Mouse (Mus musculus) left cerebral cortex, postnatal 14 days (tissue): ENCODE results near the gene Myo18b. TPM values are rescaled to one million over a fixed set of nuclear protein-coding genes. Genes with fewer than 3 reads are reported as not detected.

Source experiments
- DNase-seq, 2 experiments: peaks; one replicate each; pipeline ENCODE4 v3.0.0; 2021 to 2022; ENCODE audit warnings: low spot score in 2 of 2, mixed read lengths in 1 of 2
- intact Hi-C: fragments of 180-260 bp; cut with DNase I; formaldehyde crosslinking; loops from one replicate; pipeline ENCODE4 v1.15.1; 2025
- long read RNA-seq, 2 experiments: library from polyadenylated mRNA; stranded (forward); transcript quantifications; one replicate each; pipeline ENCODE4 v2.0.0; 2021
- total RNA-seq, 2 experiments: library from RNA; stranded (reverse); gene quantifications; 2 replicates each; pipeline ENCODE4 v1.2.3; 2021

Gene Myo18b
- 1 to 10 TPM; 2.8 to 3.0 TPM for total RNA-seq
- long read RNA-seq, experiment 1, partial matches to known transcripts: 3 of 4 reads
- long read RNA-seq, experiment 1, other reads (novel, unspliced or antisense): 1 of 4 reads
- long read RNA-seq, experiment 2, partial matches to known transcripts: 1 of 1 reads
- long read RNA-seq, experiment 2, other reads (novel, unspliced or antisense): 0 of 1 reads

DNA sequence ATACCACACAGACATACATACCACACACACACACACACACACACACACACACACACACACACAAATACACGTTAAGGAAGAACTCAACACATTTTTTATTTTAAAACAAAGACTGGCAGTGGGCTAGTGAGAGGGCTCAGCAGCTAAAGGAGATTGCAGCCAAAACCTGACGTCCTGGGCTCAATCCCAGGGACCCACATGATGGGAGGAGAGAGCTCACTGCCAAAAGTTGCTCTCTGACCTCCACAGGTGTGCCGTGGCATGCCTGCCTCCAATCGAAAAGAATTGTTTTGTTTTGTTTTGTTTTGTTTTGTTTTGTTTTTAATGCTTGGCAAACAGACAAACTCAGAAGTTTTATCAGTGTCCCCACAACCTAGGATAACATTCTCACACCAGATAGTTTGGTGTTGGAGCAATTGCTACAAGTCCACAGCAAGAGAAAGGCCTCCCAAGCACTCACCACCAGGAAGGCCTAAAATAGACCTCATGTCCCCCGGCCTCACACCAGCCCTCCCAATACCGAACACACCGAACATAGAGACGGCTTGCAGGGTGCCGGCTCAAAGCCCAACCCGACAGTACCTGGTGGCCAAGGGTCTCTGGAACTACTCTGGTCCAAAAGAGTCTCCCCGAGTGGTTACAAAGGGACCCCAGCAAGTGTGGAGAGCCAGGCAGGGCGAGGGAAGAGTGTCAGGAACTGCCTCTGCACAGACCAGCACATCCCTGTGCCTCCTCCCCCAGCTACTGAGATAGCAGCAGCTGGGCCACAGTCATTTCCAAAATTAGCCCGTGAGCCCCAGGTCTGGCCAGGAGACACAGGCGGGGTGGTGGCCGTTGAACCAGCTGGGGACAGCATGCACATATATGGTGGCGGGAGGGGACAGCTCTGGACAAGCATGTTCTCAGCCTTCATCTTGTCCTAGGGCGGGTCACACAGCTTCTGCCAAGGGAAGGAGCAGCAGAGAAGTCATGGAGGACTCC, at the start of gene Myo18b:
Myo18b (minus strand) TSS at position 689 of the 981 bp plus-strand sequence.
- no peak for DNase-seq
- intact Hi-C loops: no loop called here

DNA sequence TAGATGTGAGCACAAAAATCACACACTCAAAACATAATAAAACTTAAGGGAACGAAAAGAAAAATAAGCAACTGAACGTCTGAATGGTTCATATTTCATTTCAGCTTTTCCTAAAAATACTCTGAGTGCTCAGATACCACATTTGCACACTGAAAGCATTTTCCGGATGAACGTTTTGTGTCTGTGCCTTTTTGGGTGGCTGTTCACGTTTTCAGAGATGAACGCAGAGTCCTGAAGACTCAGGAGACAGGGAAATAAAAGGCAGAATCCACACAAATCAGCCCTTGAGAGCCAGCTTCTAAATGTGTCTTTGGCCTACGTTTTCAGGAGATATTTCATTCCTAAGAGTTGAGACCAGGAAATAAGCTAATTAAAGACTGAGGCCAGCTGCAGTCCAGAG, 49.8 kb upstream of the Myo18b start:
- peak in 1 of 2 experiments; percentile 35 for DNase-seq
- intact Hi-C loops: no loop called here

DNA sequence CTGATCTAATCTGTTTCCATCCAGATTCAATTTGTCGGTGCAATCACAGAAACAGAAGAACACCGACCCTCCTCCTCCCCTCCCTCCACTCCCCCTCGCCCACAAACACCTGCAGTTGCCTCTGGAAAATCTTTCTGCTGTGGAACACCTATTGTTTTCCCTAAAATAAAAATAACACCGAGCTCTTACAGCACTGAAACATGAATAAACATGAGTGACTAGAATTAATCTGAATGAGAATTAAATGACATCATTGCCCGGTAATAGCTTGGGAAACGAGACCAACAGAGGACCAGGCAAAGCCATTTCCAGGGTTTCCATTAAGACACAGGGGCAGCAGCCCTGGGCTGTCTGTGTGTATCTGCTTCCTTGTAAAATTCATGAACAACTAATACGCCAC, 46.1 kb upstream of the Myo18b start:
- intact Hi-C loops: no loop called here

DNA sequence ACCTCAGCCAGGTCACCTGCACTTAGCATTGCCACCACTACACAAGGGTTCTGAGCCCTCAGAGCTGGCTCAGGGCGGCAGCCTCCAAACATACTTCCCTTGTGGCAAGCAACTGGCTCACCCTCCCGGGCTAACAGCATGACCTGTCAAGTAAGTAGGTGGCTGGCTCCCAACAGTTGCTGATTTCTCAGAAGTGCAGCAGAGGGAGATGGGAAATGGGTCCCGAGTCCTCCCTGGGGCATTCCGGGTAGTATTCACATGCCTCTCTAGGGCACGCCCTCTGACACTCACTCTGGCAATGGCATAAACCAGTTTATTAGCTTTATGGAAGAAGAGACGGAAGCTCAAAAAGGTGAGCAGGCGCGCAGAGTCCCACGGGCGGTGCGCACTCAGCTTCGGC, 44.8 kb upstream of the Myo18b start:
- intact Hi-C loops: no loop called here
- no peak for DNase-seq

More for the DNA sequence above, 46.1 kb upstream of the Myo18b start:
- DNase-seq: no peak

DNA sequence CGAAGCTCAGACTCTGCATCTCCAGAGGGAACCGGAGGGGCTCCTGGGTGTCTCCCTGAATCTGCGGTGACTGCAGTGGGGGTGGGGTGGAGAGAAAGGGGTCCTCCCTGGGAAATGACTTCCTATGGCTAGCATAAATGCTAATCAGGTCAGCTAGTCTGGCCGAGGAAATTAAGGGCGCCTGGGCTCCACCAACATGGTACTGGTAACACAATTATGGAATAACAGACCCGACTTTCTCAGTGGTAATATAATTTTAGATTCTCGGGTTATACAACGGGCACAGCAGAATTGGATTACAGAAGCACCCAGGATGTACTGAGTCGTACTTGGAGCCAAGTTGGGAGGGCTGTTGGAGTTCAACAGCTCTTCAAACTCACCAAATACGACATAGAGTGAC, 40.5 kb upstream of the Myo18b start:
- intact Hi-C loops: no loop called here
- no peak for DNase-seq

DNA sequence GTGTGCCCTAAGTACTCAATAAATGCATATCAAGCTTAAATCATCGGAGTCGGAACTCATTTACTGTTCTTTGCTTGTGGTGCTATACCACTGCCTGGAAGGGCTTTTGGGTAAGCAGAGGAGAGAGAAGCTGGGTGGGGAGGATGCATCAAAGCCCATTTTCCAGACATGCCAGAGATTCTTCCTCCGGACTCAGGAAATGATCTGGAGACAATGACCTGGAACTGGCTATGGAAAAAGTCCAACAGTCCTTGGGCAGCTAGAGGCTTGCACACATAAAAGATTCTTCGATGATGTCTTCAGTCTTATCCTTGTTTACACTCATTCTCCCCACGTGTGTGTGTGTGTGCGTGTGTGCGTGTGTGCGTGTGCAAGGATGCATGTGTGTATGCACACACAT, 39.3 kb upstream of the Myo18b start:
- intact Hi-C loops: no loop called here

DNA sequence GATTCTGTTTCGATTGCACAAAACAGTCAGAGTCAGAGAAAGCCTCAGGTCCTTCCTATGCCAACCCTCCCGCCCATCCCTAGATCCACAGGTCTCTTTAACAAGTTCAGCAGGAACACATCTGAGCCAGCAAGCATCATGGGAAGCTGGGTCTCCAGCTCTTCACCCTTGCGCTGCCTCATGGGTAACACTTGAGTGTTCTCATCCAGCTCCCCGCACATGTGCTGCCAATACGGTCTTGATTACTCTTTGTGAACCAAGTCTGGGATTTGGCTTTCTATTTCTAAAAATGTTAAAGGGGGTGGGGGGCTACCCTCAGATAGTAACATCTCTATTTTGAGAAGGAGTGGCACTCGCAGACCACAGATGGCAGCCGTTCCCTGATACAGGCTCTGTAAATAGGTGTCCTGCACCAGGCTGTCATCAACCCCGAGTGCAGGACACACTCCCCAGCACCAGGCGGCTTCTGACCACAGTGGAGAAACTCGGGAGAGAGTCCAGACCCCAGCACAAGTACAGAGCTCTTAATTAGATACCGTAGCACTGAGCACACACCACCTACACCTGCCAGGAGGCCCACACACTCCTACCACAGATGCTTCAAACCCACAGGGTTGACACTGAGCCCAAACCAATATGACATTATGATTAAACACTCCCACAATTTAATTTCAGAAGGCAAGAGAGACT, 36.9 kb upstream of the Myo18b start:
- intact Hi-C loops: loop anchor here (5.0 kb wide), 1 partner anchor 84 kb away; the partner anchor contains the start of gene Grk3
- DNase-seq: no peak

More for the DNA sequence above, 39.3 kb upstream of the Myo18b start:
- DNase-seq: no peak

DNA sequence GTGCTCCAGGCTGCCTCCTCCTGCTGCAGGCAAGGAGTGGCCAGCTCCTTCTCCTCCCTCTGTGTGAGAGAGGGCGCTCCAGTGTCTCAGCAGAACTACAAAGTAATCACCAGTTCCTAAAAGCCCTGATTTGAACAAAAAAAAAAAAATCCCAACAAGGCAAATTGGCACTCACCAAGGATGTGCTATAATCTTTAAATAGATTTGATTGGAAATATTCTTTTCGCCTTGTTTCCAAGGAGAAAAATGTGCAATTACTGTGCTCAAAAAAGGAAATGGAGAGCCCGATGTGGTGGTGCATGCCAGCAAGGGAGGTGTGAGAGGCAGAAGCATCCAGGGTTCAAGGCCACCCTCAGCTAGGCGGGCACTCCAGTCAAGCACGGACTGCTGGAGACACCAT, 35.7 kb upstream of the Myo18b start:
- peak; percentile 20 to 35 for DNase-seq
- intact Hi-C loops: loop anchor here (5.0 kb wide), 1 partner anchor 85 kb away; the partner anchor contains the start of gene Grk3

DNA sequence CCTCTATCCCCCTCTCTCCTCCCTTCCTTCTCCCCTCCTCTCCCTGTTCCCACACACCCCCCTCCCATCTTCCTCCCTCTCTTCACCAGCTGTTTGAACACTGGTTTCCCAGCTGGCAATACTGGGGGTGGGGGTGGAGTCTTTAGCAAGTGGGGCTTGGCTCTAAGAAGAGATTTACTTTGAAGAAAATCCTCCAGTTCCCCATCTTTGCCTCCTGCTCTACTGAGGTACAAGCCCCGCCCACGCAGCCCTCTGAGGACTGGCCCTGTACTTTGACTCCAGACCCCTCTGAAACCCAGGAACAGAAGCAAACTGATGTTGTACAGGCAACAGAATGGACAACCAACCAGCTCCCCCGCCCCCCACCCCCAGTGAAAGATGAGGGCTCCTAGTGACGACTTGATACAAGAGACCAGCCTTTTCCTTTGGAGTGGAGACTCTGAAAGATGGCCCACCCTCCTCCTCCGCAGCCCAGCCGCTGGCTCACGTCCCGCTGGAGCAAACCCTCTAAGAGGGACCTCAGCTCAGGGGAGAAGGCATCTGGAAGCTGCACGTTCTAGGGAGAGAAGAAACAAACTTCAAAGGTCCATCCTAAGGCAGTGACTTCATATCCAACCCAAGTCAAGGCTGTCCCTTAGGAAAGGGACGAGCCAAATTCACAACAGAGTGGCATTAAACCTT, 32.2 kb upstream of the Myo18b start:
- peak in 1 of 2 experiments; percentile 39 for DNase-seq
- intact Hi-C loops: no loop called here

DNA sequence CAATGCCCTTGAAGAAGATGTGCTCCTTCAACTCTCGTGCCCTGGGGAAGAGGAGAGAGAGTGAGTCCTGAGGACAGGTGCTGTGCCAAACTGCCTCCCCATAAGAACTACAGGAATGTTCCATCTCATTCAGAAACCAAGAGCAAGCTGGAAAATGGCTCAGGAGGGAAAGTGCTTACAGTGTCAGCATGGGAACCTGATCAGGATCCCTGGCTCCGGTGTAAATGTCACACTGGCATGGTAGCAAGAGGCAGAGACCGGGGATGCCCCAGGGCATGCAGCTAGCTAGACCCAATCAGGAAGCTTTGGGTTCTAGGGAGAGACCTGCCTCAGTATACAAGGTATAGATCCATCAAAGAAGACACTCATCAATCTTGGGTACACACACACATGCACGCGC, 29.3 kb upstream of the Myo18b start:
- intact Hi-C loops: no loop called here
- no peak for DNase-seq

DNA sequence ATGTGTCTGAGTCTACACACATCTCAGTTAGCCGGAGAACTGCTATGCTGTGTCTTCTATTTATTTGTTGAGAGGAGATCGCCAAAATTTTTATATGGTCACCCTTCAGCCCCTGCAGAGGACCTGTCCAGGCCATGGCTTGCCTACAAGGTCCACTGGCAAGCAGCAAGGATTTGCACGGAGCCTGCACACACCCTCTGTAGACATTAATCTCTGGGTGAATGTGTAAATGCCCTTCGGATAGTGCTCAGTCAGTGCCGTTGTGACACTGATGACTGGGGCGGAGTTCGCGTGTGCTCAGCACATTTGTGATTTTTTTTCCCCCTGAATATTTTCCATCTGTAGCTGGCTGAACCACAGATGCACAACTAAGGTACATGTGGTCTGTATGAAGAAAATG, 28.6 kb upstream of the Myo18b start:
- DNase-seq: no peak
- intact Hi-C loops: no loop called here

DNA sequence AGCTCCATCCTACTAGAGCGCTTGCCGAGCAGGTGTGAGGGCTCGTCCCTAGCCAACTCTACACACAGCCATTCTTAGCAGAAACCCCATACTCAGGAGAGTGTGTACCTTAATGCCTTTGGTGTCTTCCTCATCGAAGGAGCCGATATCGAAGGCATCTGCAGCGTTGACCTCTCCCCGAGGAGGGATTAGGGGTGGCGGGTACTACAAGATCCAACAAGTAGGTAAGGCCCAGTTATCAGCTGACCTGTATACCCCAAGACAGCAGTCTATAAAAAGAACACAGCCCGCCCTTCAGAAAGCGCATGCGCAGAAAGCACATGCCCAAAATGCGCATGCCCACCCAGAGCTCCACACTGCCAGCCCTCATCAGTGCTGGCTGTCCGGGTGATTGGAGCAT, 27.7 kb upstream of the Myo18b start:
- DNase-seq: no peak
- intact Hi-C loops: no loop called here

DNA sequence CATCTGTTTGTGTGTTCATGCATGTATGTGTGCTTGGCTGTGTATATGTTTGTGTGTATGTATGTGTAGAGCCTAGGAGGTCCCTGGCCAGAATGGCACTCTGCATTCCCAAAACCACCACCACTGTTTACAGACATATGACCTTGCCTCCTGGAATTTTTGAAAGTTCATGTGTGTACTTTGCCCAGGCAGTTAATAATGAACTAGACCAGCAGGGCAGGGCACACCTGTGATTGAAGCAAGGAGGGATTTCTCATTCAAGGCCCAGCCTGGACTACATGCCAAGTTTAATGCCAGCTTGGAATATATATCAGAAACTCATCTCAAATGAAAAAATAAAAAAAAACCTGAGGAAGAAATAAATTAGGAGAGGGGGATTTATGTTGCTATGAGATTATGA, 25.8 kb upstream of the Myo18b start:
- DNase-seq: no peak

DNA sequence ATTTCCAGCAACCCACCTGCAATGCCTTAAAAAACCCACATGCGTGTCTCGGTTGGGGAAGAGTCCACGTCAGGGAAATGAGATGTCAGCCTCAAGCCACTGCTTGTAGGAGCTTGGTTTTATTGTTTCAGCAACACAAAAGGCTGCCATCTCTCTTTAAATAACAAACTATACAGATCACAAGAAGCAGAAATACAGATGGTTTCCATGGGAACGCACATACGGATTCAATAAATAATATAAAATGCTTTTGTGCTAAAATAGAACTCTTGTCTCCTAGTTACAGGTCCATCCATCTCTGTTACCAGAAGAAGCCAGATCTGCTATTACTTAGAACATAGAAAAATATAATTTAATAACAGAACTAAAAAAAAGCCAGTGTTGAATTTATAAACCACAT, 14.2 kb upstream of the Myo18b start:
- DNase-seq: peak in 1 of 2 experiments; percentile 43
- intact Hi-C loops: no loop called here

More for the DNA sequence above, 25.8 kb upstream of the Myo18b start:
- intact Hi-C loops: no loop called here

DNA sequence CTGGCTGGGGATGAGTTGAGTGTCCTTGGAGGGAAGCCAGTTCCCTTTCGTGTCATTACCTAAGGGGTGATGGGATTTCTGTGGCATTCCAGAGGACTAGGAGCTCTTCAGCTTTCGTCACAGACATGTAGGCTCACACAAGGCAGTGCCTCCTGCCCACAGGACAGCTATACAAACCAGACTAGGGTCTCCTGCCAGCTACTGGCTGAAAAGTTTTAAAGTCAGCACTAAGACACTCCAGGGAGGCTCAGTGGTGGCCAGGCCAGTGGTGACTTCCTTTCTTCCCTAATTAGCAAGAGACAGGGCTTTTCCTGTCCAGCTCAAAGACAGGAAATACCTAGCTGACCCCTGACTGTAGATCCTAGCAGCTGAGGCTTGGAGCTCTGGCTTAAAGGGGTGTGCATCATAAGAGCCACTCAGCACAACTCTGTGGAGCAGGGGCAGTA, 12.0 kb upstream of the Myo18b start:
- no peak for DNase-seq
- intact Hi-C loops: loop anchor here (10.0 kb wide), 1 partner anchor 827 kb away; the partner anchor contains the start of gene Ficd

DNA sequence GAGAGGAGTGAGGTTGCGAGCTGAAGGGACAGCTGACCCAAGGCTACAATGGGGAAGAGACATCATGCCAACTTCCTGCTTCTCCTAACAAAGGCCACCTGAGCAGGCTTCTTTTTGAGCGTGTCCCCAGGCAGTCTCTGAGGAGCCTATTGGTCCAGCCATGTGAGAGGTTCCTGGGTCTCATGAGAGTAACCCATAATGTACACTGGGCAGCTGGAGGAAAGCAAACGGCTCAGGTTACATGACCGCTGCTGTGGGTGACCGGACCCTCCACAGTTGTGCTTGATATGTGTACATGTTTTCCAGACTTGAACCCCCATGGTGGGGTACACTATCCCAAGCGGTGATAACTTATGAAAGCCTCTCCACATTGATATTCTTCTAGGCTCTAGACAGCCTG, 11.3 kb upstream of the Myo18b start:
- DNase-seq: no peak
- intact Hi-C loops: loop anchor here (10.0 kb wide), 1 partner anchor 827 kb away; the partner anchor contains the start of gene Ficd

DNA sequence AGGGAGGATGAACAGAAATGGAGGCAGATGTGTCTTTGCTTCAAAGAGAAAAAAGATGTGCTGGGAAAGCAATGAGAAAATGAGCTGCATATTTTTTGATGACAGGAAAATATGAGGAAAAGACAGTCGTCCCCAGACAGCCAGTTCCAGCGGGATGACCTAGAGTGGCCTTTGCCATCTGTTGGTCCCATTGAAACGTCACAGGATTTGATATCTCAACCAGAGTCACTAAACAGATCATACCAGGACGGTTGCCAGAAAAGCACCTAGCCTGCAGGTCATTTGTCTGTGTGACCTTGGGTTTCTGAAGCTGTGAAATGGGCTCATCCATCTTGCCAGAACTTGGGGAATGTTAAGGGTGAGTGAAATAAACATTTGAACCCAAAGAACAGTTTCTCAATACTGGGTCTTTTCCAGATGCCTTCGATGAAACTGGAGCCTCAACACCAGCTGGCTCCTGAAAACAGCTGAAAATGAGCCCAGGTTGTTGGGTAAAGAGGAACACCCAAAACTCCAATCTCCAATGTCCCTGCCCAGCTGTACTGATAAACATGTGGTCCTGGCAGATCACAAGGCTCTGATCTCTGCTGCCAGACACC, 2.6 kb downstream of the Myo18b start:
- DNase-seq: no peak
- intact Hi-C loops: no loop called here

DNA sequence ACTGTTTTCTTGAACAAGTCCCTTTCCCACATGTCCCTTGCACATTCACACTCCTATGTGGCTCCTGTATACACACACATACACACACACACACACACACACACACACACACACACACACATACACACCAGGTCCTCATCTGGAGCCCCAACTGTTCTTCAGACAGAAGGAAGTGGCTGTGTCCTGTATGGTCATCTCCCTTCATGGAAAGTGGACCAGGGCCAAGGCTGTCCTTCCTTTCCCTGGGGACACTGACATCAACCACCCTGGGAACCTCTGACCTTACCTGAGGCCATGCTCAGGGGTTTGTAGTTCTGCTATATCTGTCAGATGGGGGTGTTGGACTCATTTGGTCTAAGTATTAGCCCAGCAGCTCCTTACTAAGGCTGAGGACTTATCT, 3.8 kb downstream of the Myo18b start:
- no peak for DNase-seq
- intact Hi-C loops: no loop called here

DNA sequence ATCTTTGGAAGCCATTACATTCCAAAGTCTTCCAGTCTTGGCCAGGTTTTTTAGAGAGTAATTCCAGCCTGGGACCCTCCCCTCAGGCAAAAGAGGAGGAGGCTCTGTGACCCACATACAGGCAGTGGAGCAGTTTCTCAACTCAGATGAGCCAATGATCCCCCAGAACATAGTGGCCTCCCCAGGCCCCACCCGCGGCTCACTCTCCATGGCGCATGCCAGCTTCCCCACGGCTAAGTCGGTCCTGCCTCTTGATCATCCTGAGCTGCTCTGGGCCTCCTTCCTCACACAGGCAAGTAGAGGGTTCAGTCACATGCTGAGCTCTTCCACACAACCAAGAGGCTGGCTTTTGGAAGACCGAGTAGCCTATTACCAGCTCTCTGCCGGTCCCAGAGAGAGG, 7.5 kb downstream of the Myo18b start:
- no peak for DNase-seq
- intact Hi-C loops: no loop called here
